Mouse (Mus musculus): ENCODE measurements around the gene Lhx5. TPM values are rescaled to one million over a fixed set of nuclear protein-coding genes. Genes with fewer than 3 reads are reported as not detected.

The Lhx5 gene
- total and polyA plus RNA-seq, 2 experiments from 2014 or later, result 3.7 to 5.4 TPM

DNA sequence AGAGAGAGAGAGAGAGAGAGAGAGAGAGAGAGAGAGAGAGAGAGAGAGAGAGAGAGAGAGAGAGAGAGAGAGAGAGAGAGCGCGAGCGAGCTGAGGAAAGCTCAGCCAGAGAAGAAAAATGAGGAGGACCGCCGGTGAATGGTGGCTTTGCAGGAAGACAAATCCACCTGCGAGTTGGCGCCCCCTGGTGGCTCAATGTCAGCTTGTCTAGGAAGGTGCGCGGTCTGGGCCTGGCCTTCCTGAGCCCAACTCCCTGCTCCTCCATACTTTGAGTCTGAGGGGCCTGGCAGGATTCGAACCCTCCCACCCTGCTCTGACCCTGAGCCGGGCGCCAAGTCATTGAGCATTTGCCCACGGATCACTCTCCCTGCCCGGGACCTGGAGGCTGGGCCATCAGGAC lies 9.2 kb downstream of the Lhx5 start:
- peaks cover 37% of the 10 kb centered on the region for H3K27me3 ChIP-seq (ENCODE audit: insufficient read depth, low read length)
- WGBS, result 7% methylated on average over 14 of the region's 14 CpGs
- H3K27ac ChIP-seq (ENCODE audit: low read depth, low read length), result no peak overlapping the region
- no peak overlapping the region for H3K4me3 ChIP-seq (ENCODE audit: low read depth, low read length)
- peak overlapping the region; percentile 37 for H3K4me2 ChIP-seq (ENCODE audit: low read depth)
- ATAC-seq (peak; percentile 74), DNase-seq (peak; percentile 90)
- H3K9me3 ChIP-seq (ENCODE audit: low read length), result no peaks in the 10 kb centered on the region
- no peaks in the 10 kb centered on the region; the same call in 1 of the 2 replicates for H3K4me1 ChIP-seq (ENCODE audit: insufficient read depth)
- TF ChIP-seq CTCF (IDR thresholded peaks at IDR 0.05; ENCODE audit: low read depth), result peak; percentile 91
- no peak overlapping the region for H3K9ac ChIP-seq
- no peaks in the 10 kb centered on the region for H3K36me3 ChIP-seq (ENCODE audit: insufficient read depth)

DNA sequence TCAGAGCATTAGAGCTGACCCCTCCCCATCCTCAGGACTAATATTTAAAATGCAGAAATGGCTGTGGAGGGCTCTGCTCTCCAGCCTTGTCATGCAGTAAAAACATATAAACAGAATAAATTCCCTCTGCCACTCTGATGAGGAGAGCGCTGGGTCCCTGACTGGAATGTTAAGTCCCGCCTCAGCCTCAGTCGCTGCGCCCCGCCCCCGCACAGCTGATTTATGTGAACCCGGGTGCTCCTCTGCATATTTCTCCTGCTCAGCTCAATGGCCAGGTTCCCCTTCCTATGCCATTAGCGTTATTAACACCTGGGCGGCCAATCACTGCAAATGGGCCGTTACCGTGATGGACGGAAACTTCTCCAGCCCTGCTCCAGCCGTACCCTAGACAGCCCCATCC lies 15.8 kb downstream of the Lhx5 start:
- Histone ChIP-seq H3K4me1 (ENCODE audit: insufficient read depth) (no peaks in the 10 kb centered on the region), H3K4me3 (ENCODE audit: low read depth, low read length) (no peak overlapping the region), H3K4me2 (ENCODE audit: low read depth) (no peak overlapping the region), H3K27me3 (ENCODE audit: insufficient read depth, low read length) (peaks cover 3% of the 10 kb centered on the region; the same call in 1 of the 2 replicates), H3K36me3 (ENCODE audit: insufficient read depth) (no peaks in the 10 kb centered on the region), H3K9ac (no peak overlapping the region), H3K27ac (ENCODE audit: low read depth, low read length) (no peak overlapping the region), H3K9me3 (ENCODE audit: low read length) (no peaks in the 10 kb centered on the region)
- ATAC-seq (no peak), DNase-seq (no peak)
- no peak for TF ChIP-seq CTCF (IDR thresholded peaks at IDR 0.05; ENCODE audit: low read depth)
- 61% methylated on average over 13 of the region's 13 CpGs for WGBS

DNA sequence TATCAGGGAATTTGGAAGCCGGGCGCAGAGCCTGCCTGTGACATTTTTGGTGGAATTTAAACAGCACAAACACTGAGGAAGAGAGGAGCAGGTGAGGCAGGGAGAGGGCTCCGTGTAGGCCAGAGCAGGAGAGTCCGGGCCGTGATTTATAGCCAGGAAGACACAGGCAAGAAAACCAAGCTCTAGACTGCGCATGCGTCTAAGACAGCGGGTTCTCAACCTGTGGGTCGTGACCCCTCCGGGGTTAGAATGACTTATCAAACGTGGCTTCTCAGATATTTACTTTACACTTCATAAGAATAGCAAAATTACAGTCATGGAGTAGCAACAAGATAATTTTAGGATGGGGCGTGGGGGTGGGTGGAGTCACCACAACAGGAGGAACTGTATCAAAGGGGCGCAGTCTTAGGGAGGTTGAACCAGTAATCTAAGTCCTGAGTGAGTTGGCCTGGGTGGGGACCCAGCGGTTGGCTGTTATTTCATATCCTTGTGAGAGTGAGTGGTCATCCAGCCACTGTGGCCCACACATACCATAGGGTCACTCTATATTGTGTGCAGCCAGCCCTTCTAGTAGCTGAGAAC lies 23.3 kb downstream of the Lhx5 start:
- Histone ChIP-seq H3K27me3 (ENCODE audit: insufficient read depth, low read length) (no peaks in the 10 kb centered on the region), H3K4me3 (ENCODE audit: low read depth, low read length) (no peak overlapping the region), H3K4me2 (ENCODE audit: low read depth) (no peak overlapping the region), H3K27ac (ENCODE audit: low read depth, low read length) (no peak overlapping the region), H3K36me3 (ENCODE audit: insufficient read depth) (no peaks in the 10 kb centered on the region), H3K9ac (no peak overlapping the region), H3K4me1 (ENCODE audit: insufficient read depth) (no peaks in the 10 kb centered on the region), H3K9me3 (ENCODE audit: low read length) (no peaks in the 10 kb centered on the region)
- WGBS, result 75% methylated on average over 14 of the region's 14 CpGs
- DNase-seq (no peak), ATAC-seq (no peak)
- no peak for TF ChIP-seq CTCF (IDR thresholded peaks at IDR 0.05; ENCODE audit: low read depth)

DNA sequence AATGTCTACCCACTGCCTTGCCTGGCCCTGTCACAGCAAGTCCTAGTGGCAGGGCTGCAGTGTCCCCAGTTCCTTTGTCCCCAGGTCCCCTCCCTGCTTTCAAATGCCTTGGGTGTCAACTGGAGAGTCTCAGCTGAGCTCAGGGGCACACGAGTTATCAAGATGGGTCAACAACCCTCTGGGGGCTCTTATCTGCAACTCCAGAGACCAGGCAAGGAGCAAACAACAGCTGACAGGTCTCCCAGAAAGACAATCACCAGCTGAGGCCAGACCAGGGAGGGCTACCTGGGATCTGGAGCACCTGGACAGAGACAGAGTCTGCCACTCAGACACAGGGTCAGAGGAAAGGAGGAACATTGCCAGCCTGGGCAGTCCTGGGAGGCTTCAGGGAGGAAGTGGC lies 24.8 kb downstream of the Lhx5 start:
- no peaks in the 10 kb centered on the region for H3K36me3 ChIP-seq (ENCODE audit: insufficient read depth)
- H3K9ac ChIP-seq, result no peak overlapping the region
- ATAC-seq (no peak), DNase-seq (no peak)
- no peak for TF ChIP-seq CTCF (IDR thresholded peaks at IDR 0.05; ENCODE audit: low read depth)
- no peak overlapping the region for H3K4me3 ChIP-seq (ENCODE audit: low read depth, low read length)
- no peaks in the 10 kb centered on the region for H3K9me3 ChIP-seq (ENCODE audit: low read length)
- no peaks in the 10 kb centered on the region for H3K4me1 ChIP-seq (ENCODE audit: insufficient read depth)
- H3K27me3 ChIP-seq (ENCODE audit: insufficient read depth, low read length), result no peaks in the 10 kb centered on the region
- 59% methylated on average over 1 of the region's 1 CpGs for WGBS
- H3K4me2 ChIP-seq (ENCODE audit: low read depth), result no peak overlapping the region
- H3K27ac ChIP-seq (ENCODE audit: low read depth, low read length), result no peak overlapping the region

DNA sequence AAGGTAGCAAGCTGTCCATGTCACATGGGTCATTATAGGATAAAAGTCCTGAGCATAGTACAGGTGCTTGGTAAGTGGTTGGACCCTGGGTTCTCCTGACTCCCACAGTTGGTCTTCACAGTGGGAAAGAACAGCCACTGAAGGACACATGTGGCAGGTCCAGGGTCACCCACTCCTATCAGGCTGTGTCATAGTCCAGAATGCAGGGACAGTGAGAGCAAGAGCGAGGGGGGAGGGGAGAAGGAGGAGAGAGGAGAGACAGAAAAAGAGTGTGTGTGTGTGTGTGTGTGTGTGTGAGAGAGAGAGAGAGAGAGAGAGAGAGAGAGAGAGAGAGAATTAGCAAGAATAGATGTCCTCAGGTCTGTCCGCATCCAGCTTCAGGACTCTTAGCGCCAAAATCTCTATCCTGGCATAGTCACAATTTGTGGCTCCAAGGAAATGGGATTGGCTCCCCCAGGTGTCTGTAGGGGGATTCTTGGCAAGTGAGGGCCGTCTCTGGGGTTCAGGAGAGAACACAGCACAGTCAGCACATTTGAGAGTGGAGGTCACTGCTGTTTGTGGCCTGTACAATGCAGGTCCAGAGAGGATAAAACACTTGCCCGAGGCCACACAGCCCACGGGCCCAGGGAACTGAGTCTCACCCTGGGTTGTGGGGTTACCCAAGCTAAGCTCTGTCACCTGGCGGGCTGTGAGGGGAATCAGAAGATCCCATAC lies 25.5 kb downstream of the Lhx5 start:
- DNase-seq (no peak), ATAC-seq (no peak)
- H3K9me3 ChIP-seq (ENCODE audit: low read length), result no peaks in the 10 kb centered on the region
- WGBS, result 54% methylated on average over 7 of the region's 7 CpGs
- no peak for TF ChIP-seq CTCF (IDR thresholded peaks at IDR 0.05; ENCODE audit: low read depth)
- no peaks in the 10 kb centered on the region for H3K27me3 ChIP-seq (ENCODE audit: insufficient read depth, low read length)
- H3K27ac ChIP-seq (ENCODE audit: low read depth, low read length), result no peak overlapping the region
- no peak overlapping the region for H3K4me2 ChIP-seq (ENCODE audit: low read depth)
- H3K4me3 ChIP-seq (ENCODE audit: low read depth, low read length), result no peak overlapping the region
- H3K4me1 ChIP-seq (ENCODE audit: insufficient read depth), result no peaks in the 10 kb centered on the region
- no peak overlapping the region for H3K9ac ChIP-seq
- H3K36me3 ChIP-seq (ENCODE audit: insufficient read depth), result no peaks in the 10 kb centered on the region

DNA sequence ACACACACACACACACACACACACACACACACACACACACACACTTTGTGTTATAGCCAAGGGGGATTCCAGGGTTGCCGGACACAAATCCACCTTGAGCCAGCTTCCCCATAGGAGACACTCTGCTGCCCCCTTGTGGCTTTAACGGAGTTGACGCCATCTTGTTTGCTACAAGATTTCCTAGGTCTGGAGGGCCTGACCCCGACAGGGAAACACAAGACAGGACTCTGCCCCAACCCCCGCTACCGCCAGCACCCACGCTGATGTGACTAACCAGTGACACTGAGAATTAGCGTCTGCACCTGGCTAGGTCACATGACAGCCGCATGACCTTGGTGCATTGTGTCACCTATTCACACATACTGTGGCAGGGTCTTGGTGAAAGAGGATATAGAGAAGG lies 26.1 kb downstream of the Lhx5 start:
- H3K4me3 ChIP-seq (ENCODE audit: low read depth, low read length), result no peak overlapping the region

DNA sequence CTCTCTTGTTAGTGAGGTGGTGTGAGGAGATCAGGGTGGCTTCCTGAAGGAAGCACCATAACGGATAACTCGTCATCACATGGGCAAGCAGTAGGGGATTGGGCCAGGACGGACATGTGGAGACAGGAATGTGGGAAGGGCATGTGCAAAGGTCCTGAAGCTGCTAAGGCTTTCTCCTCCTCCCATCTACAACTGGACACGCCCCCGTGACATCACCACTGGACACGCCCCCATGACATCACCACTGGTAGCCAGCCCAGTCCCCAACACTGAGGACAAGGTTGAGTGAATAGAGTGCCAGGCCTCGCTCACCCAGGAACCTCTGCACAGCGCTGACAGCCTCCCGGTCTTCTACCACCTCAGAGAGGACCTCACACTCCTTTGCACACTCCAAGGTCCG lies 27.6 kb downstream of the Lhx5 start:
- no peaks in the 10 kb centered on the region for H3K4me1 ChIP-seq (ENCODE audit: insufficient read depth)
- H3K27ac ChIP-seq (ENCODE audit: low read depth, low read length), result no peak overlapping the region
- no peaks in the 10 kb centered on the region for H3K27me3 ChIP-seq (ENCODE audit: insufficient read depth, low read length)
- H3K36me3 ChIP-seq (ENCODE audit: insufficient read depth), result no peaks in the 10 kb centered on the region
- DNase-seq, result no peak
- ATAC-seq, result no peak
- TF ChIP-seq CTCF (IDR thresholded peaks at IDR 0.05; ENCODE audit: low read depth), result no peak
- H3K9ac ChIP-seq, result no peak overlapping the region
- H3K4me2 ChIP-seq (ENCODE audit: low read depth), result no peak overlapping the region
- 79% methylated on average over 10 of the region's 10 CpGs for WGBS
- no peaks in the 10 kb centered on the region for H3K9me3 ChIP-seq (ENCODE audit: low read length)
- H3K4me3 ChIP-seq (ENCODE audit: low read depth, low read length), result no peak overlapping the region

More for the DNA sequence above, 26.1 kb downstream of the Lhx5 start:
- ATAC-seq, result no peak
- no peaks in the 10 kb centered on the region for H3K9me3 ChIP-seq (ENCODE audit: low read length)
- 5% methylated on average over 9 of the region's 9 CpGs for WGBS
- H3K4me2 ChIP-seq (ENCODE audit: low read depth), result no peak overlapping the region
- TF ChIP-seq CTCF (IDR thresholded peaks at IDR 0.05; ENCODE audit: low read depth), result peak; percentile 79
- no peaks in the 10 kb centered on the region for H3K36me3 ChIP-seq (ENCODE audit: insufficient read depth)
- peak; percentile 80 for DNase-seq
- no peak overlapping the region for H3K27ac ChIP-seq (ENCODE audit: low read depth, low read length)
- H3K4me1 ChIP-seq (ENCODE audit: insufficient read depth), result no peaks in the 10 kb centered on the region
- H3K27me3 ChIP-seq (ENCODE audit: insufficient read depth, low read length), result no peaks in the 10 kb centered on the region
- no peak overlapping the region for H3K9ac ChIP-seq
